8 mouse cellular contexts compared by ENCODE assay signal in the genomic region with DNA sequence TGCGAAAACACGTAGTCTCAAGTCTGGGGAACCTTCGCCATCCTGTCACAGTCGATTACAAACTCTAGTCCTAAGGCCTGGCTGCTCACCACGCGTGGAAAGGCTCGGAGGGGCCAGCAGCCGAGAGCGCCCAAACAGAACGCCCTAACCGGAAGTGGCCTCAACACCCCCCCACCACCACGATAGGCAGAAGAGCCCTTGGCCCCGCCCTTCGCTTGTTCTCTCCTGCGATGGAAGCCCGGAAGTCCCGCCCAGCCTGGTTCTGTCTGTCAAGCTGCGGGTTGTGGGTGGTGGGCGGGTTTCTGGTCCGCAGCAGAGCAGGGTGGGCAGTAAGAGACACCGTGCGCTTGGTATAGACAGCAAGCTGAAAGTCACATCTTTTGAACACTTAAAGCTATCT. TPM values are rescaled to one million over a fixed set of nuclear protein-coding genes. Genes with fewer than 3 reads are reported as not detected.
DNase-seq lines count a peak whose midpoint lies in the region; ATAC-seq and TF ChIP-seq lines count a peak whose summit lies in the region.

No protein-coding gene starts in this region.

- no peaks in the 10 kb centered on the region for H3K79me2 ChIP-seq in heart, adult 2 months (replicated peaks; ENCODE audit: control insufficient read depth, insufficient read depth, low read length)

- H3K4me1 ChIP-seq in embryonic facial prominence, embryonic 13.5 days = 0 out of 2 replicates have a peak, but pooled peaks cover 3% of the 10 kb centered on the region
- H3K4me1 ChIP-seq in heart, adult 2 months (ENCODE audit: control insufficient read depth, insufficient read depth, low read length) = no peaks in the 10 kb centered on the region; the same call in 1 of the 2 replicates
- H3K4me1 ChIP-seq in limb, embryonic 13.5 days = 0 out of 2 replicates have a peak, but pooled peaks cover 4% of the 10 kb centered on the region
- peaks cover 6% of the 10 kb centered on the region; the same call in 1 of the 2 replicates for H3K4me1 ChIP-seq in midbrain, embryonic 16.5 days (ENCODE audit: control insufficient read depth, insufficient read depth, low read length)

- H3K9me3 ChIP-seq in embryonic facial prominence, embryonic 13.5 days = no peaks in the 10 kb centered on the region
- H3K9me3 ChIP-seq in limb, embryonic 13.5 days = no peaks in the 10 kb centered on the region
- H3K9me3 ChIP-seq in midbrain, embryonic 16.5 days (replicated peaks; ENCODE audit: control insufficient read depth, low read length, poor library complexity, severe bottlenecking) = no peaks in the 10 kb centered on the region

- peak; percentile 95 for TF ChIP-seq POLR2A in heart, adult 2 months (IDR thresholded peaks at IDR 0.05; ENCODE audit: insufficient read depth, low read depth, low read length)

- peak overlapping the region; percentile 62 for H3K4me3 ChIP-seq in embryonic facial prominence, embryonic 13.5 days
- H3K4me3 ChIP-seq in heart, adult 2 months = peak overlapping the region; percentile 67
- H3K4me3 ChIP-seq in limb, embryonic 13.5 days = peak overlapping the region; percentile 61
- peak overlapping the region; percentile 59 for H3K4me3 ChIP-seq in midbrain, embryonic 16.5 days (ENCODE audit: low read depth, low read length)

- no peaks in the 10 kb centered on the region for H3K36me3 ChIP-seq in embryonic facial prominence, embryonic 13.5 days
- no peaks in the 10 kb centered on the region for H3K36me3 ChIP-seq in heart, adult 2 months (ENCODE audit: control insufficient read depth, insufficient read depth, low read length)
- no peaks in the 10 kb centered on the region for H3K36me3 ChIP-seq in limb, embryonic 13.5 days
- H3K36me3 ChIP-seq in midbrain, embryonic 16.5 days (ENCODE audit: control insufficient read depth, insufficient read depth, low read length) = no peaks in the 10 kb centered on the region

- H3K27me3 ChIP-seq in embryonic facial prominence, embryonic 13.5 days = peaks cover 7% of the 10 kb centered on the region; the same call in 1 of the 2 replicates
- H3K27me3 ChIP-seq in heart, adult 2 months (ENCODE audit: control insufficient read depth, insufficient read depth, low read length) = no peaks in the 10 kb centered on the region
- H3K27me3 ChIP-seq in limb, embryonic 13.5 days = peaks cover 9% of the 10 kb centered on the region
- no peaks in the 10 kb centered on the region for H3K27me3 ChIP-seq in midbrain, embryonic 16.5 days (ENCODE audit: control insufficient read depth, insufficient read depth, low read depth, low read length)

- peak overlapping the region; percentile 76 for H3K9ac ChIP-seq in embryonic facial prominence, embryonic 13.5 days
- peak overlapping the region; percentile 80 for H3K9ac ChIP-seq in heart, adult 2 months (ENCODE audit: low read depth, low read length)
- peak overlapping the region; percentile 73 for H3K9ac ChIP-seq in limb, embryonic 13.5 days
- peak overlapping the region; percentile 78 for H3K9ac ChIP-seq in midbrain, embryonic 16.5 days (ENCODE audit: low read depth, low read length)

- peak overlapping the region; percentile 87 for H3K27ac ChIP-seq in embryonic facial prominence, embryonic 13.5 days
- H3K27ac ChIP-seq in heart, adult 2 months = peak overlapping the region; percentile 92
- H3K27ac ChIP-seq in limb, embryonic 13.5 days = peak overlapping the region; percentile 83; the same call in 1 of the 2 replicates
- H3K27ac ChIP-seq in midbrain, embryonic 16.5 days (ENCODE audit: low read length) = peak overlapping the region; percentile 84

- ATAC-seq in embryonic facial prominence, embryonic 13.5 days (ENCODE audit: insufficient number of reproducible peaks, insufficient read depth, low FRiP score, low TSS enrichment, low read depth) = peak; percentile 94
- ATAC-seq in limb, embryonic 13.5 days (ENCODE audit: low FRiP score, low read depth) = peak; percentile 96
- peak; percentile 99 for ATAC-seq in midbrain, embryonic 16.5 days

- peak; percentile 91 for DNase-seq in 3134 (ENCODE audit: extremely low read depth, insufficient read length, low spot score)
- peak; percentile 97 to 99 for DNase-seq in adrenal gland, postnatal 36 days
- peak; percentile 95 to 96 for DNase-seq in heart, adult 2 months
- peak; percentile 95 for DNase-seq in kidney, adult 8-10 months
- peak; percentile 82 to 96 for DNase-seq in spleen, postnatal 10 days (ENCODE audit: low spot score in 2 of 2)

- TF ChIP-seq CTCF in heart, adult 2 months (IDR thresholded peaks at IDR 0.05) = no peak

- under 1% methylated on average over 22 of the region's 22 CpGs for WGBS in embryonic facial prominence, embryonic 13.5 days
- WGBS in heart, adult 2 months = under 1% methylated on average over 22 of the region's 22 CpGs
- WGBS in limb, embryonic 13.5 days = under 1% methylated on average over 22 of the region's 22 CpGs
- WGBS in midbrain, embryonic 16.5 days = under 1% methylated on average over 22 of the region's 22 CpGs

- H3K4me2 ChIP-seq in embryonic facial prominence, embryonic 13.5 days = peak overlapping the region; percentile 66
- H3K4me2 ChIP-seq in limb, embryonic 13.5 days (replicated peaks) = peak overlapping the region; percentile 68
- peak overlapping the region; percentile 67 for H3K4me2 ChIP-seq in midbrain, embryonic 16.5 days (ENCODE audit: low read length)

- intact Hi-C loops in heart, adult 2 months (cut with DNase I) = loop anchor here (2.0 kb wide), 3 partner anchors 25 to 103 kb away; a partner anchor contains a TSS

- peak; percentile 63; the same call in 1 of the 2 replicates for TF ChIP-seq EP300 in heart, adult 2 months (IDR thresholded peaks at IDR 0.05; ENCODE audit: insufficient read depth, low read depth, low read length)

RNA-seq across cellular contexts. Expression of a gene that starts 12.8 kb away (rescaled TPM):
- under 1 TPM in 1 of 2 experiments, not detected in 1; 0.36 TPM for total RNA-seq in adrenal gland, postnatal 36 days (2021)
- polyA plus RNA-seq in embryonic facial prominence, embryonic 13.5 days (2015; fragmentation: Nextera tagmentation; extraction: Ambion mirVana) = 1.7 and 3.8 TPM in 2 replicates
- under 1 TPM; 0.18 to 0.23 TPM for total RNA-seq in heart, adult 2 months (2021)
- polyA plus RNA-seq in heart, adult 2 months (2012; rRNA removed) = 0.47 and 0.49 TPM in 2 replicates
- 0.34 and 0.60 TPM in 2 replicates for polyA plus RNA-seq in limb, embryonic 13.5 days (2015; fragmentation: Nextera tagmentation; extraction: Ambion mirVana)
- 2.5 and 3.0 TPM in 2 replicates for polyA plus RNA-seq in midbrain, embryonic 16.5 days (2015; fragmentation: Nextera tagmentation; extraction: Ambion mirVana)

Comparison
In these comparisons a context has a peak if more than half of its experiments do, and no peak if none do; other contexts are left out.
1. Peak in every context shown above with its lines: DNase-seq, ATAC-seq, H3K4me3 ChIP-seq and H3K27ac ChIP-seq.